Comparison of ENCODE assay signal across 8 mouse cellular contexts in genomic region chr2:92185766-92186450, GRCm38 (mm10).
DNase-seq lines count a peak whose midpoint lies in the region; ATAC-seq and TF ChIP-seq lines count a peak whose summit lies in the region.

No protein-coding gene starts in this region.

- WGBS in forebrain, postnatal 0 days, result 3% methylated on average over 11 of the region's 11 CpGs
- WGBS in liver, embryonic 16.5 days (ENCODE audit: insufficient replicate concordance), result 19% methylated on average over 11 of the region's 11 CpGs

- H3K9ac ChIP-seq in CH12.LX (ENCODE audit: insufficient read depth, low read depth), result peak overlapping the region; percentile 99
- peak overlapping the region; percentile 82 for H3K9ac ChIP-seq in forebrain, postnatal 0 days
- peak overlapping the region; percentile 85; the same call in 1 of the 2 replicates for H3K9ac ChIP-seq in liver, embryonic 16.5 days (ENCODE audit: low read depth, low read length)

- dilution Hi-C loops in CH12.LX (cut with MboI; ENCODE audit: extremely low pct_ligation_motif_present, extremely low pct_unique_long_range_greater_than_20kb, low sequenced_read_pairs), result no loop called here

- no peak for TF ChIP-seq CTCF in CH12.LX (conservative IDR thresholded peaks at IDR 0.05 in 1 of 2, IDR thresholded peaks at IDR 0.05 in 1 of 2; ENCODE audit: low read depth in 2 of 2, low read length in 2 of 2)
- no peak for TF ChIP-seq CTCF in forebrain, postnatal 0 days (IDR thresholded peaks at IDR 0.05; ENCODE audit: low read depth)

- H3K4me2 ChIP-seq in CH12.LX (ENCODE audit: insufficient read depth, low read depth, poor library complexity, severe bottlenecking), result peak overlapping the region; percentile 95
- H3K4me2 ChIP-seq in forebrain, postnatal 0 days (ENCODE audit: low read depth), result peak overlapping the region; percentile 88
- H3K4me2 ChIP-seq in liver, embryonic 16.5 days (ENCODE audit: low read depth, low read length), result peak overlapping the region; percentile 97

- H3K36me3 ChIP-seq in CH12.LX (replicated peaks in 1 of 2; ENCODE audit: control insufficient read depth in 1 of 2, insufficient read depth in 1 of 2, low read length in 1 of 2), result peaks cover 0 to under 1% of the 10 kb centered on the region in 2 experiments
- no peaks in the 10 kb centered on the region for H3K36me3 ChIP-seq in forebrain, postnatal 0 days (ENCODE audit: insufficient read depth)
- H3K36me3 ChIP-seq in liver, embryonic 16.5 days (ENCODE audit: control insufficient read depth, insufficient read depth), result no peaks in the 10 kb centered on the region

- H3K79me2 ChIP-seq in CH12.LX (replicated peaks; ENCODE audit: control insufficient read depth, extremely low read depth, insufficient read depth, poor library complexity, severe bottlenecking), result peaks cover 38% of the 10 kb centered on the region

- peak overlapping the region; percentile 83 for H3K27ac ChIP-seq in CH12.LX (ENCODE audit: insufficient read depth, low read depth)
- H3K27ac ChIP-seq in forebrain, postnatal 0 days (ENCODE audit: low read depth, low read length), result peak overlapping the region; percentile 100
- H3K27ac ChIP-seq in liver, embryonic 16.5 days (ENCODE audit: low read length), result peak overlapping the region; percentile 80

- TF ChIP-seq POLR2A in CH12.LX (IDR thresholded peaks at IDR 0.05; ENCODE audit: low read depth, low read length), result no peak

- no peaks in the 10 kb centered on the region for H3K9me3 ChIP-seq in CH12.LX (replicated peaks; ENCODE audit: low read length)
- no peaks in the 10 kb centered on the region for H3K9me3 ChIP-seq in forebrain, postnatal 0 days (ENCODE audit: low read length)
- no peaks in the 10 kb centered on the region for H3K9me3 ChIP-seq in liver, embryonic 16.5 days (replicated peaks; ENCODE audit: control insufficient read depth, low read length)

- peak overlapping the region; percentile 78 to 87 (median 80) for H3K4me3 ChIP-seq in CH12.LX (replicated peaks in 1 of 3; ENCODE audit: low read depth in 2 of 3, low read length in 2 of 3, poor library complexity in 1 of 3)
- peak overlapping the region; percentile 58 for H3K4me3 ChIP-seq in forebrain, postnatal 0 days (ENCODE audit: low read depth, low read length)
- H3K4me3 ChIP-seq in liver, embryonic 16.5 days (ENCODE audit: low read depth, low read length), result peak overlapping the region; percentile 83

- in situ Hi-C loops in CH12.LX (cut with MboI; ENCODE audit: low pct_ligation_motif_present, low pct_unique_long_range_greater_than_20kb, low sequenced_read_pairs), result no loop called here

- H3K4me1 ChIP-seq in CH12.LX (ENCODE audit: control insufficient read depth in 1 of 2, insufficient read depth in 2 of 2), result peaks cover under 1 to 23% of the 10 kb centered on the region in 2 experiments; a peak in 2 of 4 replicates
- peaks cover 32% of the 10 kb centered on the region for H3K4me1 ChIP-seq in forebrain, postnatal 0 days (ENCODE audit: insufficient read depth)
- peaks cover 9% of the 10 kb centered on the region for H3K4me1 ChIP-seq in liver, embryonic 16.5 days (ENCODE audit: control insufficient read depth, low read depth, low read length)

- no peak for ATAC-seq in forebrain, postnatal 0 days
- no peak for ATAC-seq in liver, embryonic 16.5 days (ENCODE audit: low read depth)

- TF ChIP-seq RAD21 in CH12.LX (IDR thresholded peaks at IDR 0.05; ENCODE audit: low read depth, low read length), result no peak

- H3K27me3 ChIP-seq in CH12.LX (replicated peaks), result no peaks in the 10 kb centered on the region
- H3K27me3 ChIP-seq in forebrain, postnatal 0 days (ENCODE audit: insufficient read depth, low read length), result no peaks in the 10 kb centered on the region
- H3K27me3 ChIP-seq in liver, embryonic 16.5 days (ENCODE audit: control insufficient read depth, insufficient read depth, low read depth, low read length), result no peaks in the 10 kb centered on the region; the same call in 1 of the 2 replicates

- no peak for TF ChIP-seq EP300 in CH12.LX (IDR thresholded peaks at IDR 0.05; ENCODE audit: low read length)

- DNase-seq in heart, adult 11 months, result peak; percentile 80
- no peak for DNase-seq in heart, adult 18-20 months
- no peak for DNase-seq in CH12.LX (ENCODE audit: extremely low read depth)
- no peak for DNase-seq in forebrain, postnatal 0 days
- no peak for DNase-seq in right cerebral cortex, postnatal 25 days
- no peak for DNase-seq in layer of hippocampus, adult 11-12 months (ENCODE audit: low spot score)
- no peak for DNase-seq in spleen, postnatal 36 days (ENCODE audit: low spot score in 2 of 2)

TF ChIP-seq in CH12.LX, 34 proteins besides CTCF, POLR2A, EP300 and RAD21:
- 0 out of 2 replicates have a peak, but pooled peaks have one; percentile 72 for TF ChIP-seq CHD1 (IDR thresholded peaks at IDR 0.05; ENCODE audit: low read depth, low read length)
- TF ChIP-seq SIN3A (IDR thresholded peaks at IDR 0.05; ENCODE audit: low read length), result peak; percentile 66; the same call in 1 of the 2 replicates
- 0 out of 2 replicates have a peak, but pooled peaks have one; percentile 4 for TF ChIP-seq MXI1 (IDR thresholded peaks at IDR 0.05; ENCODE audit: low read depth, low read length)
- no peak for TF ChIP-seq PAX5 (IDR thresholded peaks at IDR 0.05; ENCODE audit: low read length)
